Mouse (Mus musculus) megakaryocyte, embryonic 14.5 days (primary cell): ENCODE results near the gene Lima1. TPM values are rescaled to one million over a fixed set of nuclear protein-coding genes. Genes with fewer than 3 reads are reported as not detected.

Experiments used
- H3K27me3 ChIP-seq: replicated peaks from 2 replicates; pipeline ENCODE3; 2012; ENCODE audit warnings: inconsistent platforms
- H3K36me3 ChIP-seq: replicated peaks from 2 replicates; pipeline ENCODE3; 2012; ENCODE audit warnings: low read length, inconsistent platforms, mixed read lengths
- H3K4me1 ChIP-seq: 2 replicates; pipeline ENCODE4 v1.6.1; 2012; ENCODE audit warnings: inconsistent platforms
- H3K4me3 ChIP-seq: replicated peaks from 2 replicates; pipeline ENCODE3; 2012; ENCODE audit warnings: moderate library complexity, mild to moderate bottlenecking, inconsistent platforms
- H3K9me3 ChIP-seq: 2 replicates; pipeline ENCODE4 v1.6.1; 2012; ENCODE audit warnings: inconsistent platforms
- FLI1 ChIP-seq: IDR thresholded peaks from 2 replicates; pipeline ENCODE4 v1.6.1; 2012; ENCODE audit warnings: low read length, inconsistent platforms, mixed read lengths
- GATA1 ChIP-seq: IDR thresholded peaks from 3 replicates; pipeline ENCODE4 v1.6.1; 2012; ENCODE audit warnings: mixed read lengths, low read length, inconsistent platforms, borderline replicate concordance
- polyA plus RNA-seq: library from polyadenylated mRNA; stranded (reverse); fragments of >175 nt; gene quantifications from 2 replicates; pipeline ENCODE4 v1.2.3, GENCODE M21; 2012; ENCODE audit warnings: low replicate concordance; ENCODE audit not compliant: insufficient read depth

The Lima1 gene
- polyA plus RNA-seq, 1 experiment, result 0.75 TPM

DNA sequence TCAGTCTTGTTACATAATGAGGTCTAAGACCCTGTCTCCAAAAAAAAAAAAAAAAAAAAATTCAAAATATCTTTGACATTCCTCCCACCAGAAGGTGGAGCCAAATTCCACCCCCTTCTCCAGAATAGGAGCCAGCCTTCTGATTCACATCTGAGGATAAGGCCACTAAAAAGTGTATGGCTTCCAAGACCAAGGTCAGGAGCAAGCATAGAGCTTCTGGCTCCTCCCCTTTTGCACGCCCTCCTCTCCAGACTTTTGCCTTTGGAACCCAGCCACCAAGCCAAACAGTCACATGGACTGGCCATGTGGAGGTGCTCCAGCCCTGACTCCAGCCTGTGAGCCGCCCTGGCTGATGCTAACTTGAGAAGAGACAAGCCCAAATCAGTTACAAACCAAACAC lies 35.3 kb downstream of the Lima1 start:
- H3K4me3 ChIP-seq, result no peak overlapping the region
- no peak for TF ChIP-seq GATA1
- no peak for TF ChIP-seq FLI1
- H3K9me3 ChIP-seq, result no peaks in the 10 kb centered on the region
- H3K4me1 ChIP-seq, result no peaks in the 10 kb centered on the region
- H3K27me3 ChIP-seq, result peaks cover 53% of the 10 kb centered on the region
- H3K36me3 ChIP-seq, result no peaks in the 10 kb centered on the region

DNA sequence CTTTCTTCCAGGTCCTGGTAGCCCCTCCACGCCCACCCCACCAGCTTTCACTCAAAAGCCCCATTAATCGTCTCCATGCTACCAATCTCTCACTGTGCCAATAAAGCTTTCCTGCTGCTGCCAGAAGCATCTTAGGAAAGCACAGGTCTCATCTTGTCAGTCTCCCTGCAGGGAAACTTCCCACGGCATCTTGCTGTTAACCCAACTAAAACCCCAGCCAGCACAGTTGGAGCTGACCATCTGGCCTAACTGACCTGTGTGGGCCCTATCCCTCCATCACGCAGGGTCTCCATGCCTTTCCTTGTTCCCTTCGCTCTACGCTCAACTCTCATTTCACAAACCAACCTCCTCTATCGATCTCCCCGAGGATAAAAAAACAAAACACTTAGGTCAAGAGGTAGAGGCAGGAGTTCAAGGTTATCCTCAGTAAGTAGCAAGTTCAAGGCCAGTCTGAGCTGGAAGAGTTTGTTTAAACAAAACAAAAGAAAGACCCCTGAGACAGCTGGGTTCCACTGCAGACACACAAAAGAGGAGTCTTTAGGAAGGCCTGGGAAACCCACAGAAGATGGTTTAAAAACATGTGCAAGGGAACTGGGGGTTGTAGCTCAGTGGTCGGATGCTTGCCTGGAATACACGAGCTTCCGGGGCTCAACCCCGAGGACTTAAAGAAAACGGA lies 36.0 kb downstream of the Lima1 start:
- Histone ChIP-seq H3K9me3 (no peaks in the 10 kb centered on the region), H3K27me3 (peaks cover 48% of the 10 kb centered on the region), H3K4me3 (no peak overlapping the region), H3K4me1 (no peaks in the 10 kb centered on the region), H3K36me3 (no peaks in the 10 kb centered on the region)
- TF ChIP-seq FLI1 (no peak), GATA1 (no peak)

DNA sequence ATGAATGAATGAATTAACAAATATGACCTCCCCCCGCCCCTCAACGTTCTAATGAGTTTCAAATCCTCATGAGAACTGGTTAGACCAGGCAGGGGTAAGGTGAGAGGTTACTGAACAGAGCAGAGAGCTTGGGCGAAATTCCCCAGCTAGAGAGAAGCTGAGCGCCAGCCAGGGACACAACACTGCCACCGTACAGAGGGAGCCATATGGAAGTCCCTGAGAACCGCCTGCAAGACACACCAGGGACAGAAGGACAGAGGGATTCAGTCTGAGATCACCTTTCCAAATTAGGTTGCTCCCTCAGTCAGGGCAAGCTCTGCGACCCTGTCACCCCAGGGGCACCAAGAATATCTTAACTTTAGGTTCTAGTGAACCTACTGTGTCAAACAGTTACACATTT lies 37.7 kb downstream of the Lima1 start:
- no peaks in the 10 kb centered on the region for H3K4me1 ChIP-seq
- peaks cover 4% of the 10 kb centered on the region; the same call in 1 of the 2 replicates for H3K9me3 ChIP-seq
- TF ChIP-seq FLI1, result no peak
- H3K36me3 ChIP-seq, result no peaks in the 10 kb centered on the region
- H3K27me3 ChIP-seq, result peaks cover 46% of the 10 kb centered on the region
- H3K4me3 ChIP-seq, result no peak overlapping the region

DNA sequence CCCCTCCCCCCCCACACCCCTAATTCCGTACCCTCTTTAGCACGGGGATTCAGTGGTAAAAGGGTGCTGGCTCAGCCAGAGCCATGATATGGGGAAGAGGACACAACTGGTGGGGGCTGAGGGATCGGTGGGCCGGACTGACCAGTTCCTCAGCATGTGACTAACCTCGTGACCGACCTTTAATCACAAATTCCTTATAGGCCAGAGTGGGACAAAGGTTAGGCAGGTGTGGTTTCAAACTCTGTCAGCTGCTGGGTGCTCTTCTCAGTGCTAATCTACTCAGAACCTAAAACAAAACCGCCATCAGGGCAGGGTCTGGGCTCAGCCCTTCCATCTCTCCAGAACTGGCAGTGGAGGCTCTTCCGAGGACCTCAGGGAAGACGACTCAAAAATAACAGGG lies 40.1 kb downstream of the Lima1 start:
- peaks cover 4% of the 10 kb centered on the region; the same call in 1 of the 2 replicates for H3K9me3 ChIP-seq
- TF ChIP-seq GATA1 (no peak), FLI1 (no peak)
- H3K4me3 ChIP-seq, result no peak overlapping the region

DNA sequence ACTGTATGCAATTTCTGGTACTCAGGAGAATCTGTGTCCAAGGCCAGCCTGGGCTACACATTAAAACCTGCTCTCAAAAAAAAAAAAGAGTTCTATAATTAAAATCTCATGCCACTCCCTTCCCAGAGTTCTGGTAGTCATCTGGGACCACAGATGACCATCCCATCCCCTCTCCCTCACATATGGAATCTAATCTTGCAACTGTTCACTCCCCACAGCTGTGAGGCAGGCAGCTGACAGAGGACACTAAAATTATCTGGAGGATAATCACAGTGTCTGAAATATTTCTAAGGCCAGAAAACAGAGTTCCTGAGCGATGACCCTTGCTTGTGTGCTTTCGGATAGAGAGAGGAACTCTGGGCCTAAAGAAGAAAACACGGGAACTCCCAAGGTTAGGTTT lies 40.6 kb downstream of the Lima1 start:
- no peaks in the 10 kb centered on the region for H3K36me3 ChIP-seq
- no peaks in the 10 kb centered on the region for H3K4me1 ChIP-seq
- peaks cover 4% of the 10 kb centered on the region; the same call in 1 of the 2 replicates for H3K9me3 ChIP-seq
- H3K4me3 ChIP-seq, result no peak overlapping the region
- H3K27me3 ChIP-seq, result peaks cover 39% of the 10 kb centered on the region
- TF ChIP-seq GATA1 (no peak), FLI1 (no peak)

More for the DNA sequence above, 40.1 kb downstream of the Lima1 start:
- H3K4me1 ChIP-seq, result no peaks in the 10 kb centered on the region
- no peaks in the 10 kb centered on the region for H3K36me3 ChIP-seq
- peaks cover 41% of the 10 kb centered on the region for H3K27me3 ChIP-seq

DNA sequence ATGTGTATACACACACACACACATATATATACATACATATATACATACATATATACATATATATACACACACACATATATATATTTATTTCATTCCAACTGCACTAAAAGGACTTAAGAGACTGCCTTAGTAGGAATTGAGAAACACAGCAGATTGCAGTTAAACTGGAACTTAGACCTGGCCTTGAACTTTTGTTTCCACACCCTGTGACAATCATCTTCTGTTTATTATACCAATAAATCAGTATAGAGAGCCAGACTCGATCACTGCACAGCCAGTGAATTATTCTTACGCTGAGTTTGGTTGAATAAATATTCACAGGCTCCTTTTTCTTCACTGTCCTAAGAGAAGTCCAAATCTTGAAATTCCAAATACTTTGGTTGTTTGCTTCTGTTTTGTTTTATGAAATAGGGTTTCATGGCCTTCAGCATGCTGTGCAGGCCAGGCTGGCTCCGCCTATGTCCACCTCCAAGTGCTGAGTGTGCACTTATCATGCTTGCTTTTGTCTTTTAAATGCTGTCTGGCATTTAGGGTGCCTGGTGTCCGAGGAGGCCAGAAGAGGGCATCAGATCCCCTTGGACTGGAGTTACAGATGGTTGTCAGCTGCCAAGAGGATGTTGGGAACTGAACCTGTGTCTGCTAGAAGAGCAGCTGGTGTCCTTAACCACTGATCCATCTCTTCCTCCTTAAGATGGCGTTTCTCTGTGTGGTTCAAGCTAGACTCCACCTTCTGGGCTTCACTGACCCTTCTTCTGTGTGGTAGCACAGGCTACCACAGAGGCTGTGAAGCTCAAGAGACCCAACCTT lies 41.4 kb downstream of the Lima1 start:
- TF ChIP-seq GATA1 (no peak), FLI1 (no peak)
- H3K4me3 ChIP-seq, result no peak overlapping the region
- no peaks in the 10 kb centered on the region for H3K36me3 ChIP-seq
- no peaks in the 10 kb centered on the region for H3K4me1 ChIP-seq
- peaks cover 4% of the 10 kb centered on the region; the same call in 1 of the 2 replicates for H3K9me3 ChIP-seq
- H3K27me3 ChIP-seq, result peaks cover 36% of the 10 kb centered on the region

DNA sequence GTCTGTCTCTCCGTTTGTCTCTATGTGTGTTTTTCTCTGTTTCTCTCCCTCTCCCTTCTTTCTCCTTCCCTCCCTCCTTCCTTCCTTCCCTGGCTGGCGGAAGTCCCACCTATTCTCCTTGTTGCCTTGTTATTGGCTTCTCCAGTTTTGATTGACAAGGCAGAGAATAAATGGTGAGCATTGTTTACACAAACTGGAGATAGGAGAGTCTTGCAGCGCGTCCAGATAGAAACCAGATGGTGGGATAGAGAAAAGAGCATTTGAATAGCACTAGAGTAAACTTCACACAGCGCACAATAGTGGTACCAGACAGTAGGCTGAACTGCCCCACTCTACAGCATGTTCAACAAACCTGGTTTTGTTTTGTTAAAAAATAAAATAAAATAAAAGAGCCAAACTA lies 43.7 kb downstream of the Lima1 start:
- H3K36me3 ChIP-seq, result no peaks in the 10 kb centered on the region
- 0 out of 2 replicates have a peak, but pooled peaks cover 3% of the 10 kb centered on the region for H3K4me1 ChIP-seq
- H3K9me3 ChIP-seq, result peaks cover 4% of the 10 kb centered on the region; the same call in 1 of the 2 replicates
- TF ChIP-seq FLI1, result no peak
- TF ChIP-seq GATA1, result no peak
- peaks cover 36% of the 10 kb centered on the region for H3K27me3 ChIP-seq
- no peak overlapping the region for H3K4me3 ChIP-seq

DNA sequence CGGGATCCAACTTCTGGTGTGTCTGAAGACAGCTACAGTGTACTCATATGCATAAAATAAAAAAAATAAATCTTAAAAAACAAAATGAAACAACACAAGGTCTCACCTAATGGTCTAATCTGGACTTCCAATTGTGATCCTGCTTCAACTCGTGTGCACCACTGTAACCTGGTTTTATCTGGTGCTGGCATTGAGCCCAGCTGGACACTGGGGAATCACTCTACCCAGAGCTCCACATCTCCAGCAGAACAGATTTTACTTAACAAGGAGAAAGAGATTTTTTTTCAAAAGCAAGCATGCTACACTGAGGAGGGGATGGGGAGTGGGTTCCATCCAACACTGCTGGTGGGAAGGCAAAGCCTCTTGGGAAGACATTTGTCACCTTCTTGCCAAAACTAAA lies 47.2 kb downstream of the Lima1 start:
- TF ChIP-seq FLI1, result no peak
- no peak for TF ChIP-seq GATA1
- Histone ChIP-seq H3K9me3 (no peaks in the 10 kb centered on the region; the same call in 1 of the 2 replicates), H3K4me3 (no peak overlapping the region), H3K27me3 (peaks cover 24% of the 10 kb centered on the region), H3K4me1 (0 out of 2 replicates have a peak, but pooled peaks cover 3% of the 10 kb centered on the region), H3K36me3 (no peaks in the 10 kb centered on the region)

DNA sequence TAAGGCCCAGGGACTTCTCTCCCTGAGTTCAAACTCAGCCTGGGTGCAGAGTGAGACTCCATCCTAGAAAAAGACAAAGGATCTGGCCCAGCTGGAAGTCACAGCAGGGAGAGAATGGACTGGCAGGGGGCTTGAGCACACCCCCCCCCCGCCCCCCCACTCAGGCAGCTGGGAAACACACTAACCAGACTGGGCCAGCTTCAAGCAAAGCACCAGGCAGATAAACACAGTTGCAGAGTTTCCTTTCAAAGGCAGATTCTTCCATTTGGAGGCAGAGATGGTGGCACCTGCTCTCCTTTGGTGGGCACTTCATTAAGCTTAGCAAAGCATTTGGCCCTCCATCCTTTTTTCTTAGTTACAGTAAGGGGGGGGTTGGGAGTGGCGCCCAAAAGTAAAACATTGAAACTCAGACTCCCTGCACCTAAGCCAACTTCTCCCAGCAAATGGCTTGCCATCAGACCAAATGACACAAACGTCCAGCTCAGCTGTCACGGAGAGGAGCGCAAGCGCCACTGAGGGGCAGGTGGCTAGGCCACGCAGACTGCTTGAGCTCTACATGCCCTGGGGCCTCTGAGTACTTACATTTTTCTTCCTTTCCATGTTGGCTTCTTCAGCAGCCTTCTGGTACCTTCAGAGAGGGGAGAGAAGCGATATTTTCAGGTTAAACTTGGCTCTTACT lies 48.9 kb downstream of the Lima1 start:
- Histone ChIP-seq H3K4me1 (0 out of 2 replicates have a peak, but pooled peaks cover 3% of the 10 kb centered on the region), H3K4me3 (no peak overlapping the region), H3K36me3 (no peaks in the 10 kb centered on the region), H3K9me3 (no peaks in the 10 kb centered on the region), H3K27me3 (peaks cover 21% of the 10 kb centered on the region)
- TF ChIP-seq FLI1 (no peak), GATA1 (no peak)

DNA sequence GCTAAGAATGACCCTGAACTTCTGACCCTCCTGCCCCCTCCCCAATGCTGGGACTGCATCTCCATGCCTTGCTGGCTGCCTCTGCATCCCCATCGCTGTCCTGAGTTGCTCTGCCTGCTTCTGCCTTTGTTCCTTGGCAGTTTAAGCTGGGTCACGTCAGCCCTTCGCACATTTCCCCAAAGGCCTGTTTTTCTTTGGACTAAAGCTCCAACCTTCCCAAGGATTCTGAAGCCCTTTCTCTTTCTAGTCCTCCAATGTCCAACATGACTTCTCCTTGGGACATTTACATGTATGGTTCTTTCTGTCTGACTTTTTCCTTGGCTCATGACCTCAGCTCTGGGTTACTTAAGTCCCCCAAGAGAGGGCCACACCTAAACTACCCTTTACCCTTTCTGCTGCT lies 50.0 kb downstream of the Lima1 start:
- H3K27me3 ChIP-seq, result peaks cover 21% of the 10 kb centered on the region
- H3K36me3 ChIP-seq, result no peaks in the 10 kb centered on the region
- TF ChIP-seq GATA1 (no peak), FLI1 (no peak)
- 0 out of 2 replicates have a peak, but pooled peaks cover 3% of the 10 kb centered on the region for H3K4me1 ChIP-seq
- H3K9me3 ChIP-seq, result no peaks in the 10 kb centered on the region
- no peak overlapping the region for H3K4me3 ChIP-seq
